Mouse (Mus musculus) midbrain, postnatal 0 days (tissue): ENCODE data around the gene Phkg1. TPM values are rescaled to one million over a fixed set of nuclear protein-coding genes. Genes with fewer than 3 reads are reported as not detected.
A peak's percentile ranks its signal among the peaks of the same experiment; 100 is the strongest.

ENCODE experiments used
- ATAC-seq: fragments of 200-750 bp; cut with Nextera tagmentation; 2 replicates; pipeline ENCODE4 v1.8.0; 2017; ENCODE audit warnings: moderate number of reproducible peaks, mild to moderate bottlenecking, moderate TSS enrichment, moderate library complexity; ENCODE audit not compliant: low FRiP score
- DNase-seq: peaks from one replicate; pipeline ENCODE4 v3.0.0-alpha.2; 2015; ENCODE audit warnings: low spot score
- H3K27ac ChIP-seq: fragments of 300-500 bp; sonication (generic); 2 replicates; pipeline ENCODE4 v1.5.1; 2014; ENCODE audit warnings: low read depth, mild to moderate bottlenecking, low read length, mixed read lengths
- H3K27me3 ChIP-seq: fragments of 300-500 bp; sonication (generic); 2 replicates; pipeline ENCODE4 v1.6.1; 2014; ENCODE audit warnings: low read length, control low read depth, mixed read lengths; ENCODE audit not compliant: insufficient read depth
- H3K36me3 ChIP-seq: fragments of 300-500 bp; sonication (generic); 2 replicates; pipeline ENCODE4 v1.6.1; 2014; ENCODE audit warnings: low read length, control low read depth, mixed read lengths; ENCODE audit not compliant: insufficient read depth
- H3K4me1 ChIP-seq: fragments of 300-500 bp; sonication (generic); 2 replicates; pipeline ENCODE4 v1.6.1; 2014; ENCODE audit warnings: mild to moderate bottlenecking, control low read depth, antibody characterized with exemption, low read length, mixed read lengths; ENCODE audit not compliant: insufficient read depth
- H3K4me2 ChIP-seq: fragments of 300-500 bp; sonication (generic); 2 replicates; pipeline ENCODE4 v1.6.1; 2014; ENCODE audit warnings: low read depth, mild to moderate bottlenecking, low read length, mixed read lengths; ENCODE audit not compliant: poor library complexity, severe bottlenecking
- H3K4me3 ChIP-seq: fragments of 300-500 bp; sonication (generic); 2 replicates; pipeline ENCODE4 v1.5.1; 2014; ENCODE audit warnings: low read depth, mild to moderate bottlenecking, low read length, moderate library complexity
- H3K9ac ChIP-seq: fragments of 300-500 bp; sonication (generic); replicated peaks from 2 replicates; pipeline ENCODE4 v1.6.1; 2014; ENCODE audit warnings: mild to moderate bottlenecking, low read length, moderate library complexity, mixed read lengths; ENCODE audit not compliant: poor library complexity, severe bottlenecking
- H3K9me3 ChIP-seq: fragments of 300-500 bp; sonication (generic); 2 replicates; pipeline ENCODE4 v1.6.1; 2016; ENCODE audit warnings: low read length, control low read depth
- CTCF ChIP-seq: IDR thresholded peaks from 2 replicates; pipeline ENCODE4 v1.5.1; 2016; ENCODE audit warnings: antibody characterized with exemption, mild to moderate bottlenecking
- WGBS: fragments of 180-500 bp; shearing (Covaris S2); extraction: QIAGEN DNeasy Blood & Tissue Kit; methylation state at CpG from one replicate; pipeline ENCODE4 v1.1.7; 2014; 5-methylcytosine and 5-hydroxymethylcytosine counted together
- polyA plus RNA-seq: library from polyadenylated mRNA; unstranded; fragments of >200 nt; fragmentation: Nextera tagmentation; extraction: Ambion mirVana; gene quantifications from 2 replicates; pipeline ENCODE4 v1.2.1, GENCODE M21; 2015
- total RNA-seq: library from RNA; depleted of rRNA; stranded (reverse); fragments of >200 nt; gene quantifications from 2 replicates; pipeline ENCODE4 v1.2.3, GENCODE M21; 2014

Phkg1 gene
- total and polyA plus RNA-seq, 2 experiments from 2014 or later, result 1.5 to 3.0 TPM

GRCm38 (mm10) chr5:129878946-129879345 lies 19.4 kb downstream of the Phkg1 start:
- H3K27ac ChIP-seq, result no peak overlapping the region
- no peaks in the 10 kb centered on the region for H3K27me3 ChIP-seq
- WGBS, result 68% methylated on average over 2 of the region's 2 CpGs
- TF ChIP-seq CTCF, result peak; percentile 62
- no peak overlapping the region for H3K4me2 ChIP-seq
- ATAC-seq, result no peak
- H3K4me1 ChIP-seq, result no peaks in the 10 kb centered on the region
- no peak overlapping the region for H3K9ac ChIP-seq
- H3K36me3 ChIP-seq, result peaks cover 20% of the 10 kb centered on the region
- no peaks in the 10 kb centered on the region for H3K9me3 ChIP-seq
- H3K4me3 ChIP-seq, result no peak overlapping the region
- DNase-seq, result peak; percentile 58

DNA sequence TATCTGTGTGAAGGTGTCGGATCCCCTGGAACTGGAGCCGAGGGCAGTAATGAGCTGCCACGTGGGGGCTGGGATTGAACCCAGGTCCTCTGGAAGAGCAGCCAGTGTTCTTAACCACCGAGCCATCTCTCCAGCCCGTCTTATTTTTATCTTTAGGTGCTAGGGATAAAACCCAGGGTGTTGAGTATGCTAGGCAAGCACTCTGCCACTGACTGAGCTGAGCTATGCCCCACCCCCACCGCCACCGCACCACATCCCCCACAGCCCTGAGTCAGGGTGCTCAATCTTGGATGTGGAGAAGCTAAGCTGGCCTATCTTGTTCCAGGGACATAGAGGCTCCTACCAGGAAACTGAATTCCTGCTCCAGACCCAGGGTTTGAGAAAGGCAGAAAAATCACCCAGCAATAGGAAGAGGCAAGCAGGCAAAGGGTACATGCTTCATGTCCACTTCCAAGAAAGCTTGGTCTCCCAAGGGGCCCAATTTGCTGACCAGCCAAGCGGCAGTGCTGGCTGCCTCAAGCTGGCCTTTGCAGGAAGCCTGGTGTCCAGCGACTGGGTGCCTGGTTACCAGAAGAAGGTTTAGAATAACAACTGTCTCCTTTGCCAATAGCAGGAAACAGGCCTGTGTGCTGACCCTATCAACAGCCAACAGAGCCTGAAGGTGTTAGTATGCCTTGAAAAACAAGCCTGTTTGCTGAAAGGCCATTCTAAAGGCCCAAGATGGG lies 20.5 kb downstream of the Phkg1 start:
- TF ChIP-seq CTCF, result no peak
- DNase-seq (peak; percentile 40), ATAC-seq (no peak)
- 76% methylated on average over 9 of the region's 9 CpGs for WGBS
- H3K36me3 ChIP-seq, result peaks cover 14% of the 10 kb centered on the region
- no peaks in the 10 kb centered on the region for H3K9me3 ChIP-seq
- no peaks in the 10 kb centered on the region for H3K4me1 ChIP-seq
- H3K4me3 ChIP-seq, result no peak overlapping the region
- no peak overlapping the region for H3K4me2 ChIP-seq
- H3K9ac ChIP-seq, result no peak overlapping the region
- 0 out of 2 replicates have a peak overlapping the region, but pooled peaks have one; percentile 32 for H3K27ac ChIP-seq
- no peaks in the 10 kb centered on the region for H3K27me3 ChIP-seq

GRCm38 (mm10) chr5:129875098-129875497 lies 23.3 kb downstream of the Phkg1 start:
- Histone ChIP-seq H3K36me3 (no peaks in the 10 kb centered on the region; the same call in 1 of the 2 replicates), H3K27ac (no peak overlapping the region), H3K4me2 (no peak overlapping the region), H3K27me3 (no peaks in the 10 kb centered on the region), H3K4me3 (no peak overlapping the region), H3K4me1 (no peaks in the 10 kb centered on the region), H3K9ac (no peak overlapping the region), H3K9me3 (no peaks in the 10 kb centered on the region)
- no peak for TF ChIP-seq CTCF
- ATAC-seq (no peak), DNase-seq (no peak)
- WGBS, result 78% methylated on average over 11 of the region's 11 CpGs

DNA sequence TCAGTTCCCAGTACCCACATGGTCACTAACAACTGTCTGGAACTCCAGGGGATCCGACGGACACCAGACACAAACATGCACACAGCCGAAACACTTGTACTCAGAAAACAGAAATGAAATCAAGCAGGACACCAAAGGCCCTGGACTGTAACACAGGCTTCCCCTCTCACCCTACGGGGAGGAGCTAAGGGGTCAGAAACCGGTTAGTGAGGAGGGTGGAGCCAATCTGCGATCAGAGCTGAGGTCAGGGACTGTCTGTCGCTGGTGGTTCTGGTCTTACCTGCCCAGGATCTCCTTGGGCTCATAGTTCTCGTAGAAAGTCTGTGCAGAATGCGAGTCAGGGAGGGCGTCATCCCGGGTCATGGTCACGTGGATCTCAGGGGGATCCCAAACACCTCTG lies 24.4 kb downstream of the Phkg1 start:
- no peak overlapping the region for H3K9ac ChIP-seq
- no peaks in the 10 kb centered on the region for H3K9me3 ChIP-seq
- no peaks in the 10 kb centered on the region for H3K27me3 ChIP-seq
- no peak overlapping the region for H3K27ac ChIP-seq
- H3K4me3 ChIP-seq, result no peak overlapping the region
- DNase-seq (no peak), ATAC-seq (no peak)
- 87% methylated on average over 12 of the region's 12 CpGs for WGBS
- H3K4me2 ChIP-seq, result no peak overlapping the region
- H3K36me3 ChIP-seq, result no peaks in the 10 kb centered on the region
- H3K4me1 ChIP-seq, result no peaks in the 10 kb centered on the region
- TF ChIP-seq CTCF, result no peak

DNA sequence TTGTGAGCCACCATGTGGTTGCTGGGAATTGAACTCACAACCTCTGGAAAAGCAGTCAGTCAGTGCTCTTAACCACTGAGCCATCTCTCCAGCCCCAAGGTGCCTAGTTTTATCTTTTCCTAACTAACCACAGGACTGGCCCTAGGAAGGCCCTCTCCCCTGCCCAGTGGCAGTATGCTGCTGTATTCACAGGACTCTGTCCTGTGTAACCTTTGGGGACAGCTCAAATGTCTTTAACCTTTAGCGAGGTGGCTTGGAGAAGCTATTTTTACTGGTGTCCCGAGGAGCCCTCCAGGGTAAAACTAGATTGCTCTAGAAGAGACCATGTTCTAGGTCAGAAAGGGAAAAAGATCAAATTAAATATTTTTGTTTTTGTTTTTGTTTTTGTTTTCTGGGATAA lies 27.1 kb downstream of the Phkg1 start:
- Histone ChIP-seq H3K9me3 (no peaks in the 10 kb centered on the region), H3K4me1 (no peaks in the 10 kb centered on the region), H3K27me3 (no peaks in the 10 kb centered on the region), H3K36me3 (no peaks in the 10 kb centered on the region), H3K27ac (no peak overlapping the region), H3K9ac (no peak overlapping the region), H3K4me2 (no peak overlapping the region), H3K4me3 (no peak overlapping the region)
- 87% methylated on average over 2 of the region's 2 CpGs for WGBS
- TF ChIP-seq CTCF, result no peak
- no peak for DNase-seq
- ATAC-seq, result no peak

DNA sequence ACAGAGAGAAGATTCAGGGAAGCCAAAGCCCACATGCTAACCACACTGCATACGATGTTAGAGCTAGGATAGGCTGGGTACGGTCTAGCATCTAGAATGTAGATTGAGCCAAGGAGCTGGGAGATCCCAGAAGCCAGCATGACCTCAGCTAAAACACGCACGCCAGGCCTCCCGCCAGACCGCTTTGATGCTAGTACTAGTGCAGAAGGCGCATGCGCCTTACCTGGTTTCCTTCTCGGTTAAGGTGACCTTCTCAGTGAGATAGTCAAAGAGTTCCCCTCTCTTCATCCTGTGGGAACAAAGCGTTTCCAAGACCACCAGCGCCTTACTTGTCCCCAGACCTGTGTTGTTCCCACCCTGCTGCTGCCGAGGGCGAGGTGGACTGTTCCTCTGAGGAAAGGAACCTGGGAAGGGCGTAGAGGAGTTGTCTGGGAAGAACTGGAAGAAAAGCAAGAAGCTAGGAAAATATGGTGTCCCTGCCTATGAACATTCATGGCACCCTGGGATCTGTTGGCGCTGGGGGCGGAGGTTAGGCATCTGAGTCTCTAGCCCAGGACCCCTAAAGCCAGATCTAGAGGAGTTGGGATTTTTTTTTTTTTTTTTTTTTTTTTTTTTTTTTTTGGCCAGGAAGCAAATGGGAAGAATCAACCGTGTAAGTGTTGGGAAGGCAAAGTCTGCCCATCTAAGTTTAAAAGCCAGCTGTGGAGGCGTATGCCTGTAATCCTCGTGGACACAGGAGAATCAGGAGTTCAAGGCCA lies 28.9 kb downstream of the Phkg1 start:
- ATAC-seq (no peak), DNase-seq (no peak)
- Histone ChIP-seq H3K9ac (no peak overlapping the region), H3K27ac (no peak overlapping the region), H3K4me2 (no peak overlapping the region), H3K4me1 (no peaks in the 10 kb centered on the region), H3K27me3 (no peaks in the 10 kb centered on the region), H3K36me3 (no peaks in the 10 kb centered on the region), H3K9me3 (no peaks in the 10 kb centered on the region), H3K4me3 (no peak overlapping the region)
- TF ChIP-seq CTCF, result no peak
- WGBS, result 88% methylated on average over 19 of the region's 19 CpGs
